Mouse (Mus musculus) lung, embryonic 14.5 days (tissue): Measurements from ENCODE around the gene Lrba. TPM values are rescaled to one million over a fixed set of nuclear protein-coding genes. Genes with fewer than 3 reads are reported as not detected.

Experiments used
- ATAC-seq: fragments of 200-750 bp; cut with Nextera tagmentation; 2 replicates; pipeline ENCODE4 v1.8.0; 2017; ENCODE audit warnings: mild to moderate bottlenecking, moderate TSS enrichment, moderate library complexity; ENCODE audit not compliant: insufficient read depth
- DNase-seq: peaks from one replicate; pipeline ENCODE4 v3.0.0-alpha.2; 2015
- H3K27ac ChIP-seq: fragments of 300-500 bp; sonication (generic); 2 replicates; pipeline ENCODE4 v1.5.1; 2014; ENCODE audit warnings: low read depth, mild to moderate bottlenecking, moderate library complexity
- H3K27me3 ChIP-seq: fragments of 300-500 bp; sonication (generic); 2 replicates; pipeline ENCODE4 v1.6.1; 2014; ENCODE audit warnings: low read length, control low read depth; ENCODE audit not compliant: insufficient read depth
- H3K36me3 ChIP-seq: fragments of 300-500 bp; sonication (generic); 2 replicates; pipeline ENCODE4 v1.6.1; 2014; ENCODE audit warnings: control low read depth; ENCODE audit not compliant: insufficient read depth
- H3K4me1 ChIP-seq: fragments of 300-500 bp; sonication (generic); 2 replicates; pipeline ENCODE4 v1.6.1; 2014; ENCODE audit warnings: antibody characterized with exemption, control low read depth; ENCODE audit not compliant: insufficient read depth
- H3K4me2 ChIP-seq: fragments of 300-500 bp; sonication (generic); 2 replicates; pipeline ENCODE4 v1.6.1; 2014; ENCODE audit warnings: mild to moderate bottlenecking
- H3K4me3 ChIP-seq: fragments of 300-500 bp; sonication (generic); 2 replicates; pipeline ENCODE4 v1.5.1; 2014; ENCODE audit warnings: low read depth, low read length
- H3K9ac ChIP-seq: fragments of 300-500 bp; sonication (generic); 2 replicates; pipeline ENCODE4 v1.6.1; 2014
- H3K9me3 ChIP-seq: fragments of 300-500 bp; sonication (generic); 2 replicates; pipeline ENCODE4 v1.6.1; 2016; ENCODE audit warnings: low read depth, low read length, control low read depth
- CTCF ChIP-seq: IDR thresholded peaks from 2 replicates; pipeline ENCODE4 v1.5.1; 2016; ENCODE audit warnings: antibody characterized with exemption, low read depth
- WGBS: fragments of 180-500 bp; shearing (Covaris S2); extraction: QIAGEN DNeasy Blood & Tissue Kit; methylation state at CpG from one replicate; pipeline ENCODE4 v1.1.7; 2014; 5-methylcytosine and 5-hydroxymethylcytosine counted together
- polyA plus RNA-seq: library from polyadenylated mRNA; unstranded; fragments of >200 nt; fragmentation: Nextera tagmentation; extraction: Ambion mirVana; gene quantifications from 2 replicates; pipeline ENCODE4 v1.2.1, GENCODE M21; 2014

The Lrba gene
- polyA plus RNA-seq, 1 experiment from 2014 or later, result 5.5 TPM

DNA sequence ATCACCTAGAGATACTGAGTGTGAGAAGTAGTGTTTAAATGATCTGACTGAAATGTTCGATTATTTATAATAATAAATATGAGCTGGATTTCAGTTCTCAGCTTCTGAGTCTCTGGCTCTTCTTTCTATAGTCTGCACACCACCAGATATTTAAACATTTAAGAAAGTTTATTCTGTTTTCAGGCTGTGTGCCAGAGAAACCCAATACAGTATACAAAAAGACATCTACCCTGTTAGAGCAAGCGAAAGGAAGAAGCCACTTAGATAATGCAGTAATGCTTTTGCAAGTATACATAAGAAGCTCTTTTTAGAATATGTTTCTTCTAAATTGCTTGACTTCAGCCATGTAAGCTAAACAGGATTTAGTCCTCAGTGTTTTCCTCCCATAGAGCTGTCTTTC, 474.5 kb downstream of the Lrba start:
- 28% methylated on average over 2 of the region's 2 CpGs for WGBS
- no peak overlapping the region for H3K4me2 ChIP-seq
- no peaks in the 10 kb centered on the region for H3K36me3 ChIP-seq
- H3K4me3 ChIP-seq, result no peak overlapping the region
- peak; percentile 70; the same call in 1 of the 2 replicates for ATAC-seq
- no peaks in the 10 kb centered on the region for H3K9me3 ChIP-seq
- H3K27me3 ChIP-seq, result no peaks in the 10 kb centered on the region
- H3K27ac ChIP-seq, result no peak overlapping the region
- no peak for TF ChIP-seq CTCF
- H3K4me1 ChIP-seq, result peaks cover 2% of the 10 kb centered on the region; the same call in 1 of the 2 replicates
- no peak overlapping the region for H3K9ac ChIP-seq
- DNase-seq, result peak; percentile 79

- Histone ChIP-seq H3K36me3 (no peaks in the 10 kb centered on the region), H3K9ac (no peak overlapping the region), H3K4me2 (no peak overlapping the region; the same call in 1 of the 2 replicates), H3K4me1 (peaks cover 2% of the 10 kb centered on the region; the same call in 1 of the 2 replicates), H3K27ac (peak overlapping the region; percentile 42; the same call in 1 of the 2 replicates), H3K27me3 (no peaks in the 10 kb centered on the region), H3K4me3 (no peak overlapping the region), H3K9me3 (no peaks in the 10 kb centered on the region)
- WGBS, result 21% methylated on average over 1 of the region's 1 CpGs
- ATAC-seq (no peak), DNase-seq (peak; percentile 39)
- TF ChIP-seq CTCF, result no peak
Measured at GRCm38 (mm10) chr3:86701163-86701563, 476.7 kb downstream of the Lrba start.

DNA sequence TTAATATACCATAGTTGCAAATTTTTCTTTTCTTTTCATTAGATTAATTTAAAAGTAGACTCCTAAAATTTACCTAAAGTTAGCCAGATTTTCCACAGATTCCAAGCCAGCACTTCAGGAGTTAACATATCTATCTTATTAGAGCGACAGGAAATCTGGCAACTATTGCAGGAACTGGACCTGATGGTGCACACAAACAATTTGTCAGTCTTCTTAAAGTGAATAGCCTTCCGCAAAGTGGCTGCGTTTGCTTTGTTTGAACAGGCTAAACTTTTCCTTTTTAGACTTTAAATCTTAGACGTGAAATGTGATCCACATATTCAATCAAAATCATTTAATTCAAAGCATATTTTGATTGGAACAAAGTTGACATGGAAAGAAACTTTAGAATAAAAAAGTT, 485.0 kb downstream of the Lrba start:
- 10% methylated on average over 4 of the region's 4 CpGs for WGBS
- Histone ChIP-seq H3K4me3 (no peak overlapping the region), H3K27ac (no peak overlapping the region), H3K36me3 (no peaks in the 10 kb centered on the region), H3K9ac (no peak overlapping the region), H3K27me3 (no peaks in the 10 kb centered on the region), H3K9me3 (no peaks in the 10 kb centered on the region), H3K4me2 (no peak overlapping the region), H3K4me1 (peaks cover 4% of the 10 kb centered on the region; the same call in 1 of the 2 replicates)
- no peak for ATAC-seq
- peak; percentile 52 for DNase-seq
- TF ChIP-seq CTCF, result no peak

DNA sequence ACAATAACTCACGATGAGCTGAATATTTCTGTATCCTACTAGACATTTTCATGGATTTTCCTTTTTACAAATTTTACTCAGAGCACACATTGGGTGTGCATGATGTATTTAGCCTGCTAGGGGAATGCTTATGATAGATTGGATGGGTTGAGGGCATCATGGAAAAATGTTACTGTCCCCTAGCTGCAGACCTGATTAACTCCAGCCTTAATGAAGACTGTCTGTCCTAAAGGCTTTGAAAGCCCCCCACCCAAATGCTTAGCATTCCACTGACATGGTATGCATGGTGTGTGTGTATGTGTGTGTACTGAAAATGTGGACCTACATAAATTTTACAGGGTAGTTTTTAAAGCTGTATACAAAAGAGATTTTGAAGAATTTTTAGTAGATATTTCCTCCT, 487.1 kb downstream of the Lrba start:
- no peak overlapping the region for H3K4me3 ChIP-seq
- DNase-seq (no peak), ATAC-seq (no peak)
- peaks cover 4% of the 10 kb centered on the region; the same call in 1 of the 2 replicates for H3K4me1 ChIP-seq
- no peaks in the 10 kb centered on the region for H3K27me3 ChIP-seq
- H3K9me3 ChIP-seq, result no peaks in the 10 kb centered on the region
- no peaks in the 10 kb centered on the region for H3K36me3 ChIP-seq
- H3K9ac ChIP-seq, result no peak overlapping the region
- WGBS, result 58% methylated on average over 1 of the region's 1 CpGs
- H3K4me2 ChIP-seq, result no peak overlapping the region
- H3K27ac ChIP-seq, result no peak overlapping the region
- no peak for TF ChIP-seq CTCF

DNA sequence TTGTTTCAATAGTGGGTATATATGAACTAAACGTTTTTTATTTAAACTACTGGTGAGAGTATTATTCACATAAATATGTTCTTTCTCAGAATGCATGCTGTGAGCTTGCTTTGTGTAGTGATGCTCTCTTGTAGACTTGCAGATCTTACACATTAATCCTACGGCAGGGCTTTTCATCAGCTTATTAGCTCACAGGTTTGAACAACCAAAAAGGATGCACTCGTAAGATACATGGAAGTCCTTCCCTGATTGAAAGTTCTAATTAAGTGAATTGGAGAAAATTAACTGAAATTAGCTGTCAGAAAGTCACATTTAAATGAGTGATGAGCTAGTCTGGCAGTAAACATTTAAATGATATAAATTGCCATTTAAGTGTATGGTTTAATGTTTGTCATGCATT, 488.3 kb downstream of the Lrba start:
- no peak overlapping the region for H3K27ac ChIP-seq

GRCm38 (mm10) chr3:86714446-86714845, 490.0 kb downstream of the Lrba start:
- H3K4me1 ChIP-seq, result no peaks in the 10 kb centered on the region
- H3K36me3 ChIP-seq, result no peaks in the 10 kb centered on the region
- ATAC-seq (no peak), DNase-seq (no peak)
- TF ChIP-seq CTCF, result no peak
- H3K4me3 ChIP-seq, result no peak overlapping the region
- H3K4me2 ChIP-seq, result no peak overlapping the region
- H3K9ac ChIP-seq, result no peak overlapping the region
- WGBS, result 63% methylated on average over 2 of the region's 2 CpGs
- H3K27ac ChIP-seq, result no peak overlapping the region
- no peaks in the 10 kb centered on the region for H3K27me3 ChIP-seq
- H3K9me3 ChIP-seq, result no peaks in the 10 kb centered on the region

More for the DNA sequence above, 488.3 kb downstream of the Lrba start:
- ATAC-seq, result no peak
- no peaks in the 10 kb centered on the region for H3K27me3 ChIP-seq
- H3K9me3 ChIP-seq, result no peaks in the 10 kb centered on the region
- H3K9ac ChIP-seq, result no peak overlapping the region
- H3K4me3 ChIP-seq, result no peak overlapping the region
- no peak overlapping the region for H3K4me2 ChIP-seq
- DNase-seq, result no peak
- WGBS, result 67% methylated on average over 3 of the region's 3 CpGs
- H3K4me1 ChIP-seq, result peaks cover 4% of the 10 kb centered on the region; the same call in 1 of the 2 replicates
- TF ChIP-seq CTCF, result no peak
- H3K36me3 ChIP-seq, result no peaks in the 10 kb centered on the region

DNA sequence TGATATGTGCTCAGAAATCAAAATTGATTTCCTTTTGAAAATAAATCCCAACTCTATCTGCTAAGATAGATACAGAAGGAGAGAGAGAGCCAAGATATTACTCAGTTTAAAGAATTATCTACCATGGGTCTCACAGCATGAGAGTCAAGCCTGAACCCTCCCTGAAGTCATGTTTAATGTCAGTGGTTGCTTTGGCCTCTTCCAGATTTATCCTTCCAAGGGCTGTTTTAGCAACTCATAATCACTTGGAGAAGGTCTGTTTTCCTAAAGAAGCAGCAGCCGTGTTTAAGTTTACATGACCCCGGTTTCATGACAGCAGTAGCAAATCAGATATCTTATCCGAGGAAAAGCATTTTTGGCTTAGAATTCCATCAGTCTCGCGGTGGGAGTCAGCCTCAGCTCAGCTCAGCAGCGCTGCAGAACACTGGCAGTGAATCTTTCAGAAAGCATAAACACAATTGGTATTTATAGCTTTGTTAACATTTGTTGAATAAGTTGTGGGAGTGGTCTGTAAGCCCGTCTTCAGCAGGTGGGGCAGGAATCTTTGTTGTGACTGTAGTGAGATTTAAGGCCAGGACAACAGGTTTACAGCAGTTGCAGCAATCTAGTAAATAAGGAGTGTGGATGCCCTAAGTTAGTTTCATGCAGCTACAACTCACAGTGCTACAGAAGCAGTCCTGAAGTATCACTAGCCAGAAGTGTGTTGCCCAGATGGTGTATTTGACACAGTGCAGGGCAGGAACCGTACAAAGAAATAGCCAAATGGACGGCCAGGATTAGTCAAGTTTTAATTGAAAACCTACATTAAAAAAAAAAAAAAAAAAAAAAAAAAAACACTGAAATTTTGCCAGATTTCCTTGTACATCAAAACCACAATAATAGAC, 499.2 kb downstream of the Lrba start:
- WGBS, result 16% methylated on average over 9 of the region's 9 CpGs
- no peak overlapping the region for H3K9ac ChIP-seq
- peak; percentile 75 for ATAC-seq
- no peaks in the 10 kb centered on the region for H3K27me3 ChIP-seq
- no peak for TF ChIP-seq CTCF
- no peaks in the 10 kb centered on the region for H3K36me3 ChIP-seq
- peak overlapping the region; percentile 18; the same call in 1 of the 2 replicates for H3K4me2 ChIP-seq
- peaks cover 5% of the 10 kb centered on the region; the same call in 1 of the 2 replicates for H3K4me1 ChIP-seq
- no peak overlapping the region for H3K27ac ChIP-seq
- H3K4me3 ChIP-seq, result no peak overlapping the region
- peak; percentile 79 for DNase-seq
- no peaks in the 10 kb centered on the region for H3K9me3 ChIP-seq
